Mouse (Mus musculus): ENCODE measurements around the gene Acot13. TPM values are rescaled to one million over a fixed set of nuclear protein-coding genes. Genes with fewer than 3 reads are reported as not detected.

Acot13 gene
- 46.8 and 53.9 TPM in 2 replicates for polyA plus RNA-seq (2012; rRNA removed)

DNA sequence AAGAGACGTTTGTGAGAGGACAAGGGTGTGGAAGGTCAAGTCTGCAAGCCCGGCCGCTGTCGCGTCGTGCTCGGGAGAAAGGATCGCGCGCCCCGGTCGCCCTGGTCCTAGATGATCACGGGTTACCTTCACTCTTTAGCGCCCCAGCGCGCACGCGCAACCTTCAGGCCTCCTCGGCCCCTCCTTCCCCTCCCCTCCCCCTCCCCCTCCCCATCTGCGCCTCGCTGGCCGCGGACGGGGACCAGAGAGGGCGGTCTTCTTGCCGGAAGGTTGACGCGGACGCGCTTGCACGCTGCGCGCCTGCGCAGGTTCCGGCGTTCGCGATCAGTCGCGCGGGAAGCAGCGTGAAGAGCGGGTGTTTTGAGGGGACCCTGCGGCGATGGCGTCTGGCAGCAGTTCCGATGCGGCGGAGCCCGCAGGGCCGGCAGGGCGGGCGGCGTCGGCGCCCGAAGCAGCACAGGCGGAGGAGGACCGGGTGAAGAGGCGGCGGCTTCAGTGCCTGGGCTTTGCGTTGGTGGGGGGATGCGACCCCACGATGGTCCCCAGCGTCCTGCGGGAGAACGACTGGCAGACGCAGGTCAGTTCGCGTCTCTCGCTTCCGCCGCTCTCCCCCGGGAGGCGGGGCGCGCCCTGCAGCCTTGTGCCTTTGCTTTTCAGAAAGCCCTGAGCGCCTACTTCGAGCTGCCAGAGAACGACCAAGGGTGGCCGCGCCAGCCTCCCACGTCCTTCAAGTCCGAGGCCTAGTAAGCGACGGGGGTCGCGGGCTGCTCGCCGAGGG lies at the start of gene Acot13, which contains the start of gene Tdp2:
TSS of gene Acot13 (minus strand) at position 188 of the 778 bp plus-strand sequence.
TSS of gene Tdp2 (plus strand) at position 327 of the 778 bp plus-strand sequence.

DNA sequence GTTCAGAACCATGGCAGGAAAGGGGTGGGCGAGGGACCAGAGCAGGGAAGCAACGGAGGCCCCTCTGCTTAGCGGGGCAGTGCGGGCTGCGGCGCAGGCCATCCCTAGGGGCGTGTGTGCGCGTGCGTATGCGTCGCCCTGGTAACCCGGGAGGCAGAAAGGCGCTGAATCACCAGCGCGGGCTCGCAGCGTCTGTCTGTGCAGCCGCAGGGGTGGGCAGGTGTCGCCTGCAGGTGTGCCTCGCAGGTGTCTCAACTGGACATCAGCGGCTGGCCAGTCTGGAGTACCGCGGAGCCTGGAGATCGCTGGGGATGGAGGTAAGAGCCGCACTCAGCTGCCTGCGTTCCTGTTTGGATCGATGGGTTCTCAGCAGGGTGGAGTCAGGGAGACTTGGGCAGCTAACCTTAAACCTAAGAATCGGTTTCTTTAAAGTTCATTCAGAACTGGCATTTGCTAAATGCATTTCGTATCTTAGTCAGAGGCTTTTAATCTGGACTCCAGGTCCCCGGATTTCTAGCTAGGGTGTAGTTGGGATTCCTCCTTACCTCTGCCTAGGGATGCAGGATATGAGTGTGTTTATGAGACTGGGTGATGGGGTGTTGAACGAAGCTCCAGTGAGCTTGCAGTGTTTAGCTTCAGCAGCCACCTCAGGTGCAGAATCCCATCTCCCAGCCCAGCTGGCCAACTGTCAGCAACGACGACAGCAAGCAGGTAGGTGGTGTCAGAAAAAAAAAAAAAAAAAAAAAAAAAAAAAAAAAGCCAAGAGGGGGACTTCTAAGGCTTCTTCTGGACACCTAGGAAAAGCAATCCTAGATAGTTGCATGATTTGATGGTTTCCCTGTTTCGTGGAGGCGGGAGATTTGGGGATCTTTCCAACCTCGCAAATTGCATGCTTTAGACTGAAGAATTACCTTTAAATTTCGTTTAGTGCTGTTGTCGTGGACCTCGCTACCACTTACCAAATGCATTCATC lies 13.9 kb upstream of the Acot13 start, which contains the start of gene D130043K22Rik:
TSS of gene D130043K22Rik (plus strand) at position 153 of the 973 bp plus-strand sequence.

DNA sequence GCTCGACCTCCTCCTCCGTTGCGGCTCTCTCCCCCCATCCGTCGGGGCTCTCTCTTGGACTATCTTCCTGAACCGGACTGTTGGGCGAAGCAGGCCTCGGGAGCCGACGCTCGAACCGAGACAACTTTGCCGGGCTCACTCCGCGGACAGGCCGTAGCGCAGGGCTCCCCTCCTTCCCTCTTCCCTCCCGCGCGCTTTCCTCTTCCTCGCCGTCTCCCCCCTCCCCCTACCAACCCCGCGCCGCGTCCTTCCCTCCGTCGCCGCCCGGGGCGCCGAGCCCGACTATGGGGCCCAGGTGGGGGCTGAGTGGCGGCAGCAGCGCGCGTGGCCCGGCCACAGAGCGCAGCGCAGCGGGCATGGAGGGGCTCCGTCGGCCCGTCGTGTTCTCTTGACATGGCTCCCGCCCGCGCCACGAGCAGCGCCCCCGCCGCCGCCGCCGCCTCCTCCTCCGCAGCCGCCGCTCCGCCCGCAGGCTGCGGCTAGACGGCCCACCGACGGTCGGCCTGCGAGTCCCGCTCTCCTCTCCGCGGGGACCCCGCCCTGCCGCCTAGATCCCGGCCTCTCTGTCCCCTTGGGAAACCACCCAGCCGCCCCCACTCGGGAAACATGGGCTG lies 29.9 kb downstream of the Acot13 start, which contains the start of gene BC005537:
TSS of gene BC005537 (plus strand) at position 350 of the 614 bp plus-strand sequence.

Other genes with a start within 250 kb of the Acot13 start
- 3.2 and 4.2 TPM in 2 replicates for gene Ripor2, start 249.4 kb downstream of the Acot13 start, polyA plus RNA-seq (2012; rRNA removed)
- gene Armh2, start 90.3 kb downstream of the Acot13 start, polyA plus RNA-seq (2012; rRNA removed) = not detected in 2 replicates
- 31.0 and 32.0 TPM in 2 replicates for gene Gmnn, start 69.6 kb downstream of the Acot13 start, polyA plus RNA-seq (2012; rRNA removed)
- gene BC005537, start 29.9 kb downstream of the Acot13 start, polyA plus RNA-seq (2012; rRNA removed) = 29.1 and 30.2 TPM in 2 replicates
- 18.0 and 18.5 TPM in 2 replicates for gene Tdp2, start 139 bp upstream of the Acot13 start, polyA plus RNA-seq (2012; rRNA removed)
- 0.23 and 0.31 TPM in 2 replicates for gene D130043K22Rik, start 13.6 kb upstream of the Acot13 start, polyA plus RNA-seq (2012; rRNA removed)
- 5.0 and 5.5 TPM in 2 replicates for gene Aldh5a1, start 106.1 kb upstream of the Acot13 start, polyA plus RNA-seq (2012; rRNA removed)
- 52.9 and 57.0 TPM in 2 replicates for gene Gpld1, start 111.6 kb upstream of the Acot13 start, polyA plus RNA-seq (2012; rRNA removed)
- 6.0 and 6.6 TPM in 2 replicates for gene Mrs2, start 188.8 kb upstream of the Acot13 start, polyA plus RNA-seq (2012; rRNA removed)
- 0.82 and 1.2 TPM in 2 replicates for gene Dcdc2a, start 224.5 kb upstream of the Acot13 start, polyA plus RNA-seq (2012; rRNA removed)

Data from liver, embryonic 18 days (tissue).